Mouse (Mus musculus) thymus, adult 2 months (tissue): ENCODE data around the gene Dhrs13.

ENCODE experiments used
- CTCF ChIP-seq: fragments of 200-500 bp; IDR thresholded peaks from 2 replicates; pipeline ENCODE4 v1.5.1; 2012; ENCODE audit warnings: mild to moderate bottlenecking, control low read depth, low read length, moderate library complexity, borderline replicate concordance; ENCODE audit not compliant: control insufficient read depth, poor library complexity, insufficient read depth; ENCODE audit errors: extremely low read depth
- POLR2A ChIP-seq: fragments of 200-500 bp; IDR thresholded peaks from 2 replicates; pipeline ENCODE4 v1.6.1; 2012; ENCODE audit warnings: mild to moderate bottlenecking, low read length, control low read depth, moderate library complexity; ENCODE audit not compliant: control insufficient read depth, poor library complexity, insufficient read depth; ENCODE audit errors: extremely low read depth

DNA sequence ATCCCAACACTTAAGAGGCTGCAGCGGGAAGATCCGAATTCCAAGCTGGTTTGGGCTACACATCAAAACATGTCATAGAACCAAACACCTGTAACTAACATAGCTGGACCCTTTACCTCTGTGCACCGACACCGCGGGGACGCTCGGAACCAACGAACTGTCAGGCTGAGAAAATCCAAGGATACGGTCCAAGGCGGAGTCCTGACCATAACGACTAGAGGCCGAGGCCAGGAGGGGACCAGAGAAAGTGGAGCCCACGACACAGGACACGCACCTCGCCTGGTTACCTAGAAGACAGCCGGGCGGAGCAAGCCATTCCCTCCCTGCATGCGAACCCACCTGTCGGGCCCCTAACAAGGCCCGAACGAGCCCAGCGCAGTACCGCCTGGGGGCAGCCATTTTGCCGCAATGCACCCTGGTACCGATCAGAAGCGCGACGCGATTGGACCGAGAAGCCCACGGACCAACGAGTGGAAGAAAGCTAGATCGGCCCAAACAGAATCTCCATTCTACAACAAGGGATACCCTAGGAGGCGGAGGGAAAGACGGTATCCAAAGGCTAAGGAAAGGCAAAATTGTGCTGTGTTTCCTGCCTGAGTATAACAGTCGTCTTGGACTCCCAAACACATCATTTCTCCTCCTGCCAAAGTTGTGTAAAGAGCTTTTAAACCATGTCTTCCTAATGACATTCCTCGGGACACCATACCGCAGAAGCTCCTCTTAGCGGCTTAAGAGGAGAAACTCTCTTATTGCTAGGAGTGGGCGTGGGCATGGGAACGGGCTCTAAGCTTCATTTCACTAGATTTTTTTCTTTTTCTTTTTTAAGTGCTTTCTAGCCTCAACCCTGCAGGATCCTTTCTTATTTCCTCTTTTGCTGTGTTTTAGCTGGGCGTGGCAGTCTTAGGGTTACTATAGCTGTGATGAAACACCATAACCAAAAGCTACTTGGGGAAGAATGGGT is 48.2 kb downstream of the Dhrs13 start, which contains the start of gene Eral1:
- TF ChIP-seq POLR2A, result peak; percentile 58; the same call in 1 of the 2 replicates
- no peak for TF ChIP-seq CTCF
